Mouse (Mus musculus) lung, adult 2 months (tissue): ENCODE measurements around the gene 1700001C19Rik.

Source experiments
- CTCF ChIP-seq: fragments of 200-500 bp; IDR thresholded peaks from 2 replicates; pipeline ENCODE4 v1.5.1; 2011; ENCODE audit warnings: mild to moderate bottlenecking, low read length, control low read depth; ENCODE audit not compliant: insufficient read depth
- POLR2A ChIP-seq: fragments of 200-500 bp; IDR thresholded peaks from 2 replicates; pipeline ENCODE4 v1.6.1; 2011; ENCODE audit warnings: low read depth, mild to moderate bottlenecking, control low read depth, low read length, borderline replicate concordance; ENCODE audit errors: extremely low read depth

DNA sequence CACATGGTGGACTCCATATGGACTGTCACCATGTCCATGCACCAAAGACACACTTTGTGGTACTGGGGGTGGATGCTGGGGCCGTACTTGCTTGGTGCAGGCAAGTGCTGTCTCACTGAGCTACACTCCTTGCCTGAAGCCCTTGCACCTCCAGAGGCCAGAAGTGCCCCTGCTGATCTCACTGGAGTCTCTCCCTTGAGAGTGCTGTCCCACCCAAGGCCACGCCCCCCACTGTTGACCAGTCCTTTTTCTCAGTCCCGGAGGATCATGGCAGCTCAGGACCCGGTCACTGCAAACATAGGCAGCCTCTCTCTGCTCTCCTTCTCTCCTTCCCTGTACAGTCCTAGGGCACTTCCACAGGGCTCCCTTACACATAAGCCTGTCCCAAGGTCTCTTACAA lies 37.1 kb upstream of the 1700001C19Rik start:
- TF ChIP-seq POLR2A (no peak), CTCF (no peak)
